In the genomic region with DNA sequence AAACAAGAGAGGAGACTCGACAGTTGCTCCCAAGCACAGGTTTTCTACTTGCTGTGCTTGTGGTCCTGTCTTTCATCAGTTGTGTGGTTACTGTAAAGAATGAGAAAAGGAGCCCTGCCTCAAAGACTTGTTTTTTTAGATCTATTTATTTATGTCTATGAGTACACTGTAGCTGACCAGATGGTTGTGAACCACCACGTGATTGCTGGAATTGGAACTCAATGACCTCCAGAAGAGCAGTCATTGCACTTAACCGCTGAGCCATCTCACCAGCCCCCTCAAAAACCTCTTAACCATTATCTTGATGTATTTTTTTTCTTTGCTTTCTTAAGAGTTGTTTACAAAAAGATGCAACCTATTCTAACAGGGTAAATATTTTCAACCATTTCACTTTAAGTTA, we compare ENCODE assay signal across 19 mouse cellular contexts.
"Had no signal": no experiment of that assay in that cellular context is flagged by ENCODE, and none has a peak within 500 bp of the region (broad histone marks: within the 10 kb centered on the region; RNA-seq: fewer than 3 reads in every experiment).

No protein-coding gene starts in this region.

- ATAC-seq: intestine, embryonic 16.5 days had no signal

- H3K4me3 ChIP-seq: limb, embryonic 12.5 days; limb, embryonic 15.5 days; liver, embryonic 13.5 days; neural tube, embryonic 12.5 days; neural tube, embryonic 15.5 days; stomach, embryonic 15.5 days had no signal

- DNase-seq: kidney, adult 18-20 months; kidney, postnatal 4 days; left cerebral cortex, postnatal 4 days; liver, embryonic 13.5 days; lung, adult 2 months; lung, postnatal 14 days; lung, postnatal 4 days; midbrain, embryonic 14.5 days; retina, postnatal 1 day; right cerebral cortex, postnatal 25 days; spleen, adult 18-20 months; thymus, postnatal 25 days had no signal

- H3K27ac ChIP-seq: limb, embryonic 12.5 days; limb, embryonic 15.5 days; liver, embryonic 13.5 days; neural tube, embryonic 12.5 days; neural tube, embryonic 15.5 days; stomach, embryonic 15.5 days had no signal

- H3K4me2 ChIP-seq: limb, embryonic 12.5 days; limb, embryonic 15.5 days; liver, embryonic 13.5 days; midbrain, embryonic 11.5 days; neural tube, embryonic 12.5 days; neural tube, embryonic 15.5 days; stomach, embryonic 15.5 days had no signal

- H3K27me3 ChIP-seq: limb, embryonic 12.5 days; limb, embryonic 15.5 days; liver, embryonic 13.5 days; neural tube, embryonic 12.5 days; neural tube, embryonic 15.5 days; stomach, embryonic 15.5 days had no signal

- H3K9me3 ChIP-seq: limb, embryonic 12.5 days; limb, embryonic 15.5 days; liver, embryonic 13.5 days; neural tube, embryonic 12.5 days; neural tube, embryonic 15.5 days; stomach, embryonic 15.5 days had no signal

- H3K9ac ChIP-seq: limb, embryonic 12.5 days; limb, embryonic 15.5 days; liver, embryonic 13.5 days; neural tube, embryonic 12.5 days; neural tube, embryonic 15.5 days; stomach, embryonic 15.5 days had no signal
